Mouse (Mus musculus): ENCODE measurements around the gene Vps13d. TPM values are rescaled to one million over a fixed set of nuclear protein-coding genes. Genes with fewer than 3 reads are reported as not detected.
A peak's percentile ranks its signal among the peaks of the same experiment; 100 is the strongest.

Gene Vps13d
- polyA plus RNA-seq, 1 experiment from 2014 or later, result 6.7 TPM

DNA sequence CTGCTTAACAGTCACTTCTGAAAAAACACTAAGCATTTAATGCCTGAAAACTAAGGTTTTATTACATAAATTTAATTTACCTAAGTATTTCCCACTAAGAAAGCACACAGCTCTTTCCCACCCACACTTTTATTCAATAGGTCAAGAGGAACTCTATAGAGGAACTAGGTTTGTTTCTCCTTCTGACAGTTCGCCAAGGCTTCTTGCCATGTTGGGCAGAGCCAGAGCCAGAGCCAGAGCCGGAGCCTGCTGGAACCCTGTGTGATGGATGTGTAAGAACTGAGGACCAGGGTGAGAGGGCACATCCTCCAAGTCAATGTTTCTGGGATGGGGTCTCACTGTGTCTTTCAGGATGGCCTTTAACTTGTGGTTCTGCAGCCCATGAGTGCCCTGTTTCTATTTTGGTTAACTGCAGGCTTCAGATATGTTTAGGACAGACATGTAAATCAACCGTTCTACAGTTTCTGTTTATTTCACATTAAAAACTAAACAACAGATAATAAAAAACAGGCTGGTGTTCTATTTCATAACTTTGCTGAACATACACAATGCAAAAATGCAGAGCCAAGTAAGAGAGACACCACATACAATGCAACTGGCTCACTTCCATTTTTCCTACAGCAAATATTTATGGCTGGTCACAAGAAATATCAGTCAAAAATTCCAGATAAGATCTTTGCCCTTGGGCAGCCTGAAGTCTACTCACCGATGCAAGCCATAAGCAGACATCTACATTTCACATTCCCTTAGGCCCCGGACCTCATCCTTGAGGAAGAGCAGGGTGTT, 157.0 kb downstream of the Vps13d start:
- Histone ChIP-seq H3K36me3 (no peaks in the 10 kb centered on the region), H3K4me3 (no peak overlapping the region), H3K4me2 (no peak overlapping the region), H3K9ac (no peak overlapping the region), H3K27ac (peak overlapping the region; percentile 71), H3K4me1 (peaks cover 47% of the 10 kb centered on the region), H3K9me3 (no peaks in the 10 kb centered on the region), H3K27me3 (no peaks in the 10 kb centered on the region)
- WGBS, result 47% methylated on average over 5 of the region's 5 CpGs
- peak; percentile 63; the same call in 1 of the 2 replicates for ATAC-seq (ENCODE audit: borderline replicate concordance, extremely low read depth, low FRiP score, low TSS enrichment)

- Histone ChIP-seq H3K4me1 (peaks cover 47% of the 10 kb centered on the region), H3K36me3 (no peaks in the 10 kb centered on the region), H3K4me3 (no peak overlapping the region), H3K9me3 (no peaks in the 10 kb centered on the region), H3K4me2 (no peak overlapping the region), H3K27ac (peak overlapping the region; percentile 71; the same call in 1 of the 2 replicates), H3K27me3 (no peaks in the 10 kb centered on the region), H3K9ac (no peak overlapping the region)
- 51% methylated on average over 3 of the region's 3 CpGs for WGBS
- ATAC-seq (ENCODE audit: borderline replicate concordance, extremely low read depth, low FRiP score, low TSS enrichment), result no peak
Observed at GRCm38 (mm10) chr4:145037006-145037405, 157.8 kb downstream of the Vps13d start.

- Histone ChIP-seq H3K4me3 (no peak overlapping the region), H3K9ac (no peak overlapping the region), H3K4me2 (no peak overlapping the region), H3K9me3 (no peaks in the 10 kb centered on the region), H3K4me1 (peaks cover 47% of the 10 kb centered on the region), H3K36me3 (no peaks in the 10 kb centered on the region), H3K27me3 (no peaks in the 10 kb centered on the region), H3K27ac (0 out of 2 replicates have a peak overlapping the region, but pooled peaks have one; percentile 26)
- ATAC-seq (ENCODE audit: borderline replicate concordance, extremely low read depth, low FRiP score, low TSS enrichment), result no peak
- WGBS, result 61% methylated on average over 3 of the region's 3 CpGs
Observed at GRCm38 (mm10) chr4:145035450-145035849, 159.4 kb downstream of the Vps13d start.

GRCm38 (mm10) chr4:145034506-145035243, 160.1 kb downstream of the Vps13d start:
- 9% methylated on average over 11 of the region's 11 CpGs for WGBS
- Histone ChIP-seq H3K27me3 (no peaks in the 10 kb centered on the region), H3K4me1 (peaks cover 47% of the 10 kb centered on the region), H3K36me3 (no peaks in the 10 kb centered on the region), H3K4me2 (peak overlapping the region; percentile 7; the same call in 1 of the 2 replicates), H3K27ac (peak overlapping the region; percentile 39; the same call in 1 of the 2 replicates), H3K4me3 (no peak overlapping the region), H3K9me3 (no peaks in the 10 kb centered on the region), H3K9ac (no peak overlapping the region)
- no peak for ATAC-seq (ENCODE audit: borderline replicate concordance, extremely low read depth, low FRiP score, low TSS enrichment)

- Histone ChIP-seq H3K36me3 (no peaks in the 10 kb centered on the region), H3K9me3 (no peaks in the 10 kb centered on the region), H3K9ac (no peak overlapping the region), H3K27me3 (no peaks in the 10 kb centered on the region), H3K4me3 (no peak overlapping the region), H3K4me1 (peaks cover 41% of the 10 kb centered on the region), H3K27ac (no peak overlapping the region), H3K4me2 (no peak overlapping the region)
- 9% methylated on average over 2 of the region's 2 CpGs for WGBS
- no peak for ATAC-seq (ENCODE audit: borderline replicate concordance, extremely low read depth, low FRiP score, low TSS enrichment)
Observed at GRCm38 (mm10) chr4:145033392-145033791, 161.4 kb downstream of the Vps13d start.

DNA sequence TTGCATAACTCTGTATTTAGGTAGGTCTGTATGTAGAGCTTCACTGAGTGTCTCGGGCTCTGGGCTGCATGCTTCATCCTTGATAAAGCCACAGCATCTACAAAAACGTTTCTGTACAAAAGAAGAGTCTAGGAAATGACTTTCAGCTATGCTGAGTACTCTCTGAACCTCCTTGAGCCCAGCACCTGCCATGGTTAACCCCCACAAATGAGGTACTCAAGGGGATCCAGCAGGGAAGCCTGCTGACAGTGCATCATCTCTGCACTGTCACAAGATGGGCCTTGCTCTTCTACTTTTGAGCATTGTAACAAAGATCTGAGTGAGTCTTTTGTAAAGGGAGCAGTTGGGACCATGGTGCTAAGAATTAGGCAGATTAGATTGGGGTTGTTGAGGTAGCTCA, 162.2 kb downstream of the Vps13d start:
- ATAC-seq (ENCODE audit: borderline replicate concordance, extremely low read depth, low FRiP score, low TSS enrichment), result no peak
- WGBS, result 59% methylated on average over 2 of the region's 2 CpGs
- Histone ChIP-seq H3K9ac (no peak overlapping the region), H3K27me3 (no peaks in the 10 kb centered on the region), H3K4me2 (no peak overlapping the region), H3K9me3 (no peaks in the 10 kb centered on the region), H3K4me3 (no peak overlapping the region), H3K4me1 (peaks cover 38% of the 10 kb centered on the region), H3K36me3 (no peaks in the 10 kb centered on the region), H3K27ac (no peak overlapping the region)

GRCm38 (mm10) chr4:145031510-145031909, 163.3 kb downstream of the Vps13d start:
- H3K27me3 ChIP-seq, result no peaks in the 10 kb centered on the region
- no peaks in the 10 kb centered on the region for H3K36me3 ChIP-seq
- no peak overlapping the region for H3K27ac ChIP-seq
- H3K4me2 ChIP-seq, result no peak overlapping the region
- no peak overlapping the region for H3K4me3 ChIP-seq
- peaks cover 41% of the 10 kb centered on the region for H3K4me1 ChIP-seq
- ATAC-seq (ENCODE audit: borderline replicate concordance, extremely low read depth, low FRiP score, low TSS enrichment), result no peak
- 52% methylated on average over 4 of the region's 4 CpGs for WGBS
- H3K9ac ChIP-seq, result no peak overlapping the region
- no peaks in the 10 kb centered on the region for H3K9me3 ChIP-seq

GRCm38 (mm10) chr4:145026449-145026851, 168.4 kb downstream of the Vps13d start:
- WGBS, result 18% methylated on average over 7 of the region's 7 CpGs
- Histone ChIP-seq H3K4me2 (no peak overlapping the region), H3K36me3 (no peaks in the 10 kb centered on the region), H3K27me3 (no peaks in the 10 kb centered on the region), H3K4me3 (no peak overlapping the region), H3K4me1 (peaks cover 43% of the 10 kb centered on the region), H3K27ac (peak overlapping the region; percentile 84), H3K9ac (no peak overlapping the region), H3K9me3 (no peaks in the 10 kb centered on the region)
- peak; percentile 75; the same call in 1 of the 2 replicates for ATAC-seq (ENCODE audit: borderline replicate concordance, extremely low read depth, low FRiP score, low TSS enrichment)

DNA sequence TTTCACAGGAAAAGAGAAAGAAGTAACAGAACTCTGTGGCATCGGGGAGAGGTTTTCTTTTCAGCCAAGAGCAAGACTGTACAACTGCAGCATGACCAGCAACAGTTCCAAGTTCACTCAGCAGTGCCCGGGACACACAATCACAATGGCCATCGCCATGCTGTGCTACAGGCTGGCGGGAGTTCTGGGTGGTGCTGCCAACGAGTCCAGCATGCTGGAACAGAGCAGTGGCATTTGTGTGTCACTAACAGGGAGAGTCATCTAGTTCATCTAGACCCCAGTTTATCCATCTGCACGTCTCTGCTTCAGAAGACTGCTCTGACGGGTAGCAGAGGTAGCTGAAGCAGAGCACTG, 169.4 kb downstream of the Vps13d start:
- ATAC-seq (ENCODE audit: borderline replicate concordance, extremely low read depth, low FRiP score, low TSS enrichment), result no peak
- no peak overlapping the region for H3K9ac ChIP-seq
- no peaks in the 10 kb centered on the region for H3K36me3 ChIP-seq
- 36% methylated on average over 7 of the region's 7 CpGs for WGBS
- H3K27ac ChIP-seq, result peak overlapping the region; percentile 84
- H3K4me1 ChIP-seq, result peaks cover 43% of the 10 kb centered on the region
- H3K9me3 ChIP-seq, result no peaks in the 10 kb centered on the region
- H3K4me3 ChIP-seq, result no peak overlapping the region
- H3K4me2 ChIP-seq, result no peak overlapping the region
- no peaks in the 10 kb centered on the region for H3K27me3 ChIP-seq

GRCm38 (mm10) chr4:145024694-145025408, 170.0 kb downstream of the Vps13d start:
- Histone ChIP-seq H3K4me1 (peaks cover 43% of the 10 kb centered on the region), H3K4me2 (no peak overlapping the region), H3K9ac (no peak overlapping the region), H3K9me3 (no peaks in the 10 kb centered on the region), H3K36me3 (no peaks in the 10 kb centered on the region), H3K4me3 (no peak overlapping the region), H3K27me3 (no peaks in the 10 kb centered on the region), H3K27ac (peak overlapping the region; percentile 84)
- peak; percentile 64 for ATAC-seq (ENCODE audit: borderline replicate concordance, extremely low read depth, low FRiP score, low TSS enrichment)
- WGBS, result 23% methylated on average over 8 of the region's 8 CpGs

DNA sequence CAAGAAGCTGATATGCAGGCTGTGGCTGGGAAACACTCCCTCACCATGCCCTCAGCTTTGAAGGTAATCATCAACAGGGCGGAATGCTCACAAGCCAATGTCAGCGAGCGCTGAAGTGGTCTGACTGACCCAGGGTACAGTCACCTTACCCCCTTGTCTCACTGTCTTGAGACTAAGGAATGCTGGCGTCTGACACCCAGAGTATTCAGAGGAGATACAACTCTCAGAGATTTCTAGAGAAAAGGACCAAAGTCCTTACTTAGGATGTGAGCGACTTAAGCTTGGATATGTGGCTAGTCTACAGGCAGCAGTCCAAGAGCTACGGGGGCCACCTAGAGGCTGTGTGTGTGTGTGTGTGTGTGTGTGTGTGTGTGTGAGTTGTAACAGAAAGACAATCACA, 170.9 kb downstream of the Vps13d start:
- Histone ChIP-seq H3K27me3 (no peaks in the 10 kb centered on the region), H3K4me3 (no peak overlapping the region), H3K9ac (no peak overlapping the region), H3K27ac (peak overlapping the region; percentile 81), H3K36me3 (no peaks in the 10 kb centered on the region), H3K4me2 (no peak overlapping the region), H3K9me3 (no peaks in the 10 kb centered on the region), H3K4me1 (peaks cover 43% of the 10 kb centered on the region)
- ATAC-seq (ENCODE audit: borderline replicate concordance, extremely low read depth, low FRiP score, low TSS enrichment), result no peak
- 52% methylated on average over 6 of the region's 6 CpGs for WGBS
